Mouse (Mus musculus) heart, adult 2 months (tissue): ENCODE data around the gene Rab29.

Experiments used
- CTCF ChIP-seq: fragments of 200-600 bp; IDR thresholded peaks from 2 replicates; pipeline ENCODE4 v1.8.1; 2022; ENCODE audit warnings: antibody characterized with exemption, mild to moderate bottlenecking, moderate library complexity
- EP300 ChIP-seq: fragments of 200-500 bp; IDR thresholded peaks from 2 replicates; pipeline ENCODE4 v1.6.1; 2011; ENCODE audit warnings: low read depth, low read length, control low read depth; ENCODE audit not compliant: insufficient read depth
- POLR2A ChIP-seq: fragments of 200-500 bp; IDR thresholded peaks from 2 replicates; pipeline ENCODE4 v1.6.1; 2011; ENCODE audit warnings: mild to moderate bottlenecking, low read depth, low read length, control low read depth; ENCODE audit not compliant: insufficient read depth

DNA sequence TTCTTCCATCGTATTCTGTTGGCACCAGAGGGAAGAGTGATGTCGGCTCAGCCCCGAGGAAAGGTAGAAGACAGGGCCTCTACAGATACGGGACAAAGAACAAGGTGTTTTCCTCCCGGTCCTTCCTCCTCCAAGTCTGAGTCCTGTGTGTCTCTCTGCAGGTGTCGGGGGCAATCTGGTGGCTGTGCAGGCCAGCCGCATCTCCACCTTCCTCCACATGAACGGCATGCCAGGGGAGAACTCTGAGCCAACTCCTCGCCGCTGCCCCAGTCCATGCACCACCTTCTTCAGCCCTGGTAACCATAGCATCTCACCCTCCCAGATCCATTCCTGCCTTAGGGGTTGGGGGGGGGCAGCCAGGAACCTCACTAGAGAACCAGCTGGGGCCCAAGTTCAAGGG lies 23.3 kb upstream of the Rab29 start:
- TF ChIP-seq EP300, result no peak
- TF ChIP-seq CTCF, result no peak
- no peak for TF ChIP-seq POLR2A
